Mouse (Mus musculus) embryonic fibroblast, embryonic 13.5 days (primary cell): ENCODE data around the gene Atg7.

Experiments
- CTCF ChIP-seq: IDR thresholded peaks from 2 replicates; pipeline ENCODE4 v1.5.1; 2011; ENCODE audit warnings: mild to moderate bottlenecking, control low read depth, low read length, moderate library complexity, borderline replicate concordance; ENCODE audit not compliant: insufficient read depth
- POLR2A ChIP-seq: IDR thresholded peaks from 2 replicates; pipeline ENCODE4 v1.6.1; 2011; ENCODE audit warnings: low read depth, mild to moderate bottlenecking, control low read depth, low read length, moderate library complexity

DNA sequence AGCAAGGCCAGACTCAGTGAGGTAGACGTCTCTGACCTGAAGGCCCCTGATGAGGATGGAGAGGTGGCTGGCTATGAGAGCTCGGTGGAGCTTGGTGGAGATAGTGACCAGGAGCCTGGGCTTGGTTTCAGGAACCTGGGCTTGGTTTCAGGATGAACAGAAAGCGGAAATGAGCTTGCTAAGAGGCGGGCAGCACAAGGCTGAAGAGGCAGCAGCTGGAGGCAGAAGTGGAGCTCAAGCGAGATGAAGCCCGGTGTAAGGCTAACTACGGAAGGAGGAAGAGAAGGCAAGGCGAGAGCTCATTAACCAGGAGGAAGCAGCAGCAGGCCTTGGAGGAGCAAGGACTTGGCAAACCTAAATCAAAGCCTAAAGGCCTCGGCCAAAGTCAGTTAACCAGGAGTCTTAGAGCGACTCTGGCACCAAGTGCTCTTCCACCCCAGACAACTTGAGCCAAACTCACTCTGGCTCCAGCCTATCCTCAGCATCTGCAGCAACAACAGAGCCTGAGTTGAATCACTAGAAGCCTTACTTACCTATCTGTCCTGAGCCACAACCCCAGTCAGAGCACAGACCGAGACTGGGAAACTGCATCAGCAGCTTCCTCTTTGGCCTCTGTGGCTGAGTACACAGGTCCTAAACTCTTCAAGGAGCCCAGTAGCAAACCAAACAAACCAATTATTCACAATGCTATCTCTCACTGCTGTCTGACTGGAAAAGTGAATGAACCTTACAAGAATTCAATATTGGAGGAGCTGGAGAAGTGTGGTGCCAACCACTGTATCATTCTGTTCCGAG is 99.5 kb downstream of the Atg7 start:
- TF ChIP-seq CTCF = no peak
- TF ChIP-seq POLR2A = no peak
